Mouse (Mus musculus) large intestine, adult 2 months (tissue): Measurements from ENCODE around the gene Etv5. TPM values are rescaled to one million over a fixed set of nuclear protein-coding genes. Genes with fewer than 3 reads are reported as not detected.

Experiments
- DNase-seq: peaks from one replicate; pipeline ENCODE4 v3.0.0-alpha.2; 2012; ENCODE audit warnings: low read depth, low spot score
- WGBS: fragments of 180-500 bp; shearing (Covaris S2); methylation state at CpG from one replicate; pipeline ENCODE4 v1.1.7; 2018; 5-methylcytosine and 5-hydroxymethylcytosine counted together
- polyA plus RNA-seq: library from polyadenylated mRNA; depleted of rRNA; stranded (reverse); fragments of >200 nt; gene quantifications from 2 replicates; pipeline ENCODE4 v1.2.3, GENCODE M21; 2012; rRNA removed

Etv5 gene
- polyA plus RNA-seq: 4.8 and 5.6 TPM in 2 replicates

- peak; percentile 93 for DNase-seq
- under 1% methylated on average over 63 of the region's 63 CpGs for WGBS
These were observed at the start of gene Etv5 for GRCm38 (mm10) chr16:22439499-22440177. Etv5 (minus strand) TSS chr16:22439719.

GRCm38 (mm10) chr16:22483900-22484299 lies 44.4 kb upstream of the Etv5 start:
- 95% methylated on average over 1 of the region's 1 CpGs for WGBS

DNA sequence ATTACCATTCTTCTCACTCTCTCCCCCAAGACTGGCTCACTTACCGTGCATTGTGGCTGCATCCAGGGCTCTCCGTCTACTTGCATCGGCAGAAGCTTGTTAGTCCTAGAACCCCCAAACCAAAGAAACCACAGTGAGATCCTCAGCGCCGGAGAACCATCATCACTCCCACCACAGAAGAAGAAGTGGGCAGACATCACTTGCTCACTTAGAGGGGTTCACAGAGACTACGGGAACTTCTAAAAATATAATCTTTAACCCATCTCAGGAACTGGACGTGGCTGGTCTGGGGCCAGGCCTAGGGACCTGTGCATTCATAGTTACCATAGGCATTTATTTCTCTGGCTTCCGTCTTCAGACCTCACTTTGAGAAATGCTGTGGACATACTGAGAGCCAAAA lies 39.8 kb upstream of the Etv5 start:
- no peak for DNase-seq
- 89% methylated on average over 8 of the region's 8 CpGs for WGBS

More at GRCm38 (mm10) chr16:22483900-22484299, 44.4 kb upstream of the Etv5 start:
- no peak for DNase-seq

DNA sequence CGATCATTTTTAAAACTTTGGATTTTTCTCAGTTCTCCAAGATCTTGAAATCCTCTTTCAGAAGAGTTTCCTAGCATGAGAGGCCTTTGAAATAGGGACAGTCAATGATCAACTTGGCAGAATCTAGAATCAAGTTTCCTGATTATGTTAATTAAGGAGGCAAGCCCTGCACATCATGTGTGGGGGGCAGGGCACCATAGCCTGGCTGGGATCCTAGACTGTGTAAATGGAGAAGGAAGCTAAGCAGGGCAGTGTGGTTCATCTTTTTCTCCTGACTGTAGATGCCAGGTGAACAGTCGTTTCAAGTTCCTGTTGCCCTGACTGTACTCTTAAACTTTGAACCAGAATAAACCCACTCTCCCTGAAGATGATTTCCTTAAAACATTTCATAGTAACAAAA lies 32.2 kb upstream of the Etv5 start:
- DNase-seq: no peak
- WGBS: 59% methylated on average over 2 of the region's 2 CpGs

DNA sequence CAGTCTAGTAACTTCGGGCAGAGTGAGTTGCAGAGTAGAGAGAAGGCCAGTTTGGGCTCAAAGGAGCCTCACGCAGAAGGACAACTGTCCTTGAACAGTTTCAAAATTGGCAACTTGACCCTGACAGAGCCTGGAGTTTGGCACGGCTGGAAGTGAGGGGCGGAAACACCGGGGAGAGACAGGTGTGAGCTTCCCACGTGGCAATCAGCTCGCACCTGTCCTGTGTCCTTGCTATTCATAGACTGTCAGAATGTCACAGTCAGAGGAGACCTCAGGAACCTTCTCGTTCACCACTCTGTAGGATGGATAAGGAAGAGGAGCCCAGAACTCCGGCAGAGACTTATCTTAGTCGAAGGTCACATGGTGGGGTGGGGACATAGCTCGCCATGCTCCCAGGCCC lies 29.9 kb upstream of the Etv5 start:
- WGBS: 34% methylated on average over 11 of the region's 11 CpGs

DNA sequence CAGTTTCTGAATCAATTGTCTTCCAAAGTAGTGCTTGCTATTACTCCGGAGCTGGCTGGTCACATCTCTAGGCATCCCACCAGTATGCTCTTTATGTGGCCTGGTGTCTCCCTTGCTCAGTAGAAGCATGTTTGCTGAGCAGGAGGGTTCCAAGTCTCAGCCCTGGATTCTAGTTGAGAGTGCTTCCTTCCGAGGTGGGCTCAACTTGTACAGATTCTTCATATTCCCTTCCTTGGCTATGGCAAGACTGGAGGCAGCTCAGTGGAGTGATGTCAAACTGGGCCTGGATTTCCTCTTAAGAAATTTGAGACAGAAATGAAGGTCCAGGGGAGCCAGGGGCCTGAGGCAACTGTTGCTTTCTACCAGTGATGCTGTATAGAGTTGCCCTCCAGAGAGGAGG lies 27.6 kb upstream of the Etv5 start:
- no peak for DNase-seq
- WGBS: 92% methylated on average over 2 of the region's 2 CpGs

More for the DNA sequence above, 29.9 kb upstream of the Etv5 start:
- no peak for DNase-seq

GRCm38 (mm10) chr16:22466381-22466780 lies 26.9 kb upstream of the Etv5 start:
- WGBS: 32% methylated on average over 11 of the region's 11 CpGs
- DNase-seq: no peak

DNA sequence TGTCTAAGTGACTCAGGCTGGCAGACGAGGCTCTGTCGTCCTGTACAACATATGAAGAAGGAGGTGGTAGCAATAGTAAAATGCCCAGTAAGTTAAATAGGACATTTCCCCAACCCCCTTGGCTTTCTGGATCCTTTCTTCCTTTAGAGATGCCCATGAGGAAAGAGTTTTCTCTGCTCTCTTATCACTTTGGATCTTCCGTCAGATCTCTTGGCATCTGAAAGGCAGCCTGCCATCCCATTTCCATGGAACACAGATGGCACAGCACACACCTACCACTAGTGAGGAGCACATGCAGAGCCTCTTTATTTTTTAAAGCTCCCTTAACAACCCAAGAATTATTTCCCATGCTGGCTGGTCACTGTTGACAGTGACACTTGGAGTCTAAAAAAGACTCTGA lies 22.7 kb upstream of the Etv5 start:
- WGBS: 81% methylated on average over 3 of the region's 3 CpGs
- no peak for DNase-seq

DNA sequence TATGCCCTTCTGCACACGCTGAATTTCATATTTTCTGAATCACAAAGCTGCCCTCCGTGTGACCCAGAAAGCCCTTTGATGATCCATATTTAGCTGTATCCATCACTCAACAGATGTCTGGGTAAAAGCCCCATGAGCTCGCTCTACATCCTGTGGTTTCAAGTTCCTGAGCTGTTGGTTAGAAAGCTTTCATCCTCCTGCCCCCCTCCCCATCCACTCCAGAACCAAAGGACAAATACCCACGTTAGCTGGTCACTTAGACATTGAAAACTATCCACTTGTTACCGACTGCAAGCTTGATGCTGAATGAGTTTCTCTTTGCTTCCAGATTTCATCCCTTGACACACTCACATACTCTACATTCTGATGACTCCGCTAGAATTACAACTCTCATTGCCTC lies 22.2 kb upstream of the Etv5 start:
- WGBS: 80% methylated on average over 6 of the region's 6 CpGs
- no peak for DNase-seq

DNA sequence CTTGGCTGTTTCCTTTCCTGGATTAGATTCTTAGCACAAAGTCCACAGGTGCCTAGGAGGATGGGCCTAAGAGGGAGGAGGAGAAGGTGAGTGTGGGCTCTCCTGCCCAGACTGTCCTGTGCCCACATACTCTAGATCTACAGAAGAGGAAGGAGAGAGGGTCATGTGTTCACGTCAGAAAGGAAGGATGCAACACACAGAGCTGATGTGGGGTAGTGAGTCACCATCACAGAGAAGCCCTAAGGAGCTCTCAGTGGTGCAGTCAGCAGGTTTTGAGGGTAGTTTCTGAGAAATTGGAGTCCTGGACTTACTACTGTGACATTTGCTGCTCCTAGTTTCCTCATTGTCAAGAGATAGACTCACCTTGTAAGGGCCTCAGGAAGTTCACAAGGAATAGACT lies 21.4 kb upstream of the Etv5 start:
- no peak for DNase-seq
- 55% methylated on average over 1 of the region's 1 CpGs for WGBS

GRCm38 (mm10) chr16:22452082-22452481 lies 12.6 kb upstream of the Etv5 start:
- 32% methylated on average over 9 of the region's 9 CpGs for WGBS
- no peak for DNase-seq

- WGBS: 93% methylated on average over 6 of the region's 6 CpGs
- no peak for DNase-seq
These were observed 8.6 kb upstream of the Etv5 start for GRCm38 (mm10) chr16:22448093-22448492.

GRCm38 (mm10) chr16:22444786-22445185 lies 5.3 kb upstream of the Etv5 start:
- DNase-seq: no peak

GRCm38 (mm10) chr16:22442202-22442601 lies 2.7 kb upstream of the Etv5 start:
- WGBS: 87% methylated on average over 7 of the region's 7 CpGs
- no peak for DNase-seq

More at GRCm38 (mm10) chr16:22444786-22445185, 5.3 kb upstream of the Etv5 start:
- 73% methylated on average over 6 of the region's 6 CpGs for WGBS

GRCm38 (mm10) chr16:22441317-22441716 lies 1.8 kb upstream of the Etv5 start:
- WGBS: 55% methylated on average over 4 of the region's 4 CpGs
- DNase-seq: no peak

GRCm38 (mm10) chr16:22440269-22440668 lies 750 bp upstream of the Etv5 start:
- under 1% methylated on average over 18 of the region's 18 CpGs for WGBS
- DNase-seq: peak; percentile 39

DNA sequence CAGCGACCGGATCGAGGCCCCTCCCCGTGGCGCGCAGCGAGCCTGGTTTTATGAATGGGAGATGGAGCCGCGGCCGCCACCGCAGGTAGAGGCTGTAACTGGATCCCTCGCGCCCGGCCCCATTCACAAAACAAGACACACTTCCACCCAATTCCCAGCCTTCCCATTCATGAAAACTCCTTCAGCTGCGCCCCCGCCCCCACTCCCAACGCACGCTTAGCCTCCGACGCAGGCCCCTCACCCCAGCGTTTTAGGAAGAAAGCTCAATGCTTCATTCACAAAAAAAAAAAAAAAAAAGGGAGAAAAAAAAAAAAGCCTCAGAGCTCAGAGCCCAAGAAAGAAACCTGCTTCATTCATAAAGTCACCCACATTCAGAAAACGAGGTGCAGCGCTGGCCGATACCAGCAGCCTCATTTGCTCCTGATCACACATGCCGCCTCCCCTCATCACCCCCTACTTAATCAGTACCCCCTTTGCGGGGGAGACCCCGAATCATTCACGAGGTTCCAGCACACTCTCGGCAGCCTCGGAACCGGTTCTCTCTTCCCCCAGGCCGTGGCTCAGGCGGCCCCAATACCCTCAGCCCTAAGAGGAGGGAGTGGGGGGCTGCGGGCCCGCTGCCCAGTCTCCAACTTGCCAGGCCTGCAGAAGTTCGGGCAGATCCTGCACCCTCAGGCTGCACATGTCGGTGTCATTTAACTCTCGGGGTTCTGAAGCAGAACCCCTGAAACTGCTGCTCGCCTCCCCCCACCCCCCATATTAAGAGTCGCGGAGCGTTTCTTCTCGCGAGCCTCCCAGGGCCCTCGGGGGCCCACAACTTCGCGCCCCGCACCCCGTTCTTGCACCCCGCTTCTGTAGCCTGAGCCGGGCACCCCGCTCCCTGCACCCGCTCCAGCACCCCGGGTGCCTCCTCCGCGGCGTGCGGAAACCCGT lies 812 bp downstream of the Etv5 start:
- WGBS: under 1% methylated on average over 59 of the region's 59 CpGs
- no peak for DNase-seq

DNA sequence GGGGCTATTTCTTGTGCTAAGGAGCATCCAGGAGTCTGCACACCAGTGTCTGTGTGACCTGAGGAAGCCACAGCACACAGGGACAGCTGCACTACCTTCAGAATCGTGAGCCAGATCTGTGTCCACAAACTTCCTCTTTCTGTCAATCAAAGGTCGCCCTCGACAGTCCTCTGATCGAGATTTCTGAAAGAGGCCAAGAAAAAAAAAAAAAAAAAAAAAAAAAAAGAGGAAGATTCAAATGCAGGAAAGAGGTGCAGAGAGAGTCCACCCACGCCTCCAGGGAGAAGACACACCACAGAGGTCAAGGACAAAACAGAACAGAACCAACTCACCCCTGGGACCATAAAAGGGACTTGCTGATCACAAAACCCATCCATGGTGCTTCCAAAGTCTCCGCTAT lies 3.4 kb downstream of the Etv5 start:
- no peak for DNase-seq
- 36% methylated on average over 6 of the region's 6 CpGs for WGBS

GRCm38 (mm10) chr16:22434530-22434929 lies 5.0 kb downstream of the Etv5 start:
- 82% methylated on average over 5 of the region's 5 CpGs for WGBS
- DNase-seq: no peak

DNA sequence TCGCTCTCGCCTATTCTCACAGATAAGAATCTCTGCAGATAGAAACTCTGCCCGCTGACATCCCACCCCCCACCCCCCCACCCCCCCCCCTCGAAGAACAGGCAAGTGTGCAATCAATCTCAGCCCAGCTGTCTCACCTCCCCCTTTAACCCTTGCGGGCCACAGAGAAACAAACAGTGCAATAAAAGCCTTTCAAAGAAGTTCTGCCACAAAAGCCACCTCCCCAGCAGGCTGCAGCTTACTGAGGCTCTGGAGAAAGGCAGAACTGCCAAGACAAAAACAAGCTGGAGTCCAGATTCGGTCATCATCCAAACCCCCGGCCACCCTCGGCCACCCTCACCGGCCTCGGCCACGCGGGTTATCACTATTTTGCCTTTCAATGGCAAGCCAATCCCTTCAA lies 5.6 kb downstream of the Etv5 start:
- WGBS: 72% methylated on average over 12 of the region's 12 CpGs
- DNase-seq: no peak

DNA sequence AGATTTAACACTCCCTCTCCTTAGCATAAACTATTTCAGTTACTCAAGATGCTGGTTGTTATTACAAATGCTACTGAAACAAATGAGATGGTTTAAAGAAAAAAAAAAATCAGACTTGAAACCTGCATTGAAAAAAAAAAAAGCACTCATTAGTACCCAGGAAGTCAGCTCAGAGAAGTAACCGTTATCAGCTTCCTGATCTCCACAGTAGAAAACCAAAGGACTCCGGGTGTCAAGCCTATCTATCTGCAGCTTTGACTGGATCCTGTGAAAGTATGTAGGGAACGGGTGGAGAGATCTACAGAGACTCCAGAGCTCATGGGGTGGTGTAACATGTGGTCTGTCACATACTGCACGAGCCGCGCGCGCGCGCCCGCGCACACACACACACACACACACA lies 7.7 kb downstream of the Etv5 start:
- WGBS: 83% methylated on average over 12 of the region's 12 CpGs
- no peak for DNase-seq
